Mouse (Mus musculus) kidney, postnatal 14 days (tissue): ENCODE measurements at regions not wholly inside any gene's neighbourhood (a gene's known extent, or its start where the extent isn't known, plus 50 kb on each side); places are given as distances from the start of the nearest gene placed in this dataset.
A peak's percentile ranks its signal among the peaks of the same experiment; 100 is the strongest.

Experiments
- DNase-seq: peaks from one replicate; pipeline ENCODE4 v3.0.0; 2022; ENCODE audit warnings: mixed read lengths

DNA sequence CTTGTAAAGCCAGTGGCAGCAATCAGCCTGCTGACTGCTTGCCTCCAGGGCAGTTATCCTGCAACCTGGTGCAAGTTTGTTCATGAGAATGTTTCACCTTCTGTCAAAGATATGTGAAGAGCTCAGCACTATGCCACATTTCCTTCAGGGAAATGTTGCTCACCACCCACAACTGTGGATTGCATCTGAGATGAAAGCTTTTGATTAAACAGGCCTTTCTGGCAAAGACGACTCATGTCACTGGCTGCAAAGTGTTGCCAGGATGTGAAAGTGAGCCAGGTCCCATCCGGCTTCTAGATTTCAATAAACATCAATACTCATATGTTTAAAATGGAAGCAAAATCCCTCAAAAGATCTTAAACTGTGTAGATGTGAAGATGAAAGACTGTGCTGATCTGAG, 2121.0 kb downstream of the Gm37988 start:
- no peak for DNase-seq

GRCm38 (mm10) chr1:6931876-6932275, 2124.2 kb downstream of the Gm37988 start:
- no peak for DNase-seq

DNA sequence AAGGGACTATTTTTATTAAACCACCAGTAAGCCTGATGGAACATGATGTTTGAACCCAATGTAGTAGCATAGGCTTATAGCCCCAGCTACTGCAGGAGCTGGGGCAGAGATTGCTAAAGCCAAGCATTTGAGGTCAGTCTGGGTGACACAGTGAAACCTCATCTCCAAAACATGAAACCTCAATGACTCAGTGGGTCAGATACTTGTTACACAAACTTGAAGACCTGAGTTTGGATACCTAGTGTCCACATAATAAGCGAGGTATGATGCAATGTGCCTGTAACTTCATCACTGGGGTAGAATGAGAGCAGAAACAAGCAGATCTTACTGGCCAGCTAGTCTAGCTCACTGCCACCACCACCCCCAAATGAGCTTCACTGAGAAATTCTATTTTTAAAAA, 2162.1 kb downstream of the Gm37988 start:
- no peak for DNase-seq

- no peak for DNase-seq
Measured at GRCm38 (mm10) chr1:6973749-6974327, 2166.1 kb downstream of the Gm37988 start.

DNA sequence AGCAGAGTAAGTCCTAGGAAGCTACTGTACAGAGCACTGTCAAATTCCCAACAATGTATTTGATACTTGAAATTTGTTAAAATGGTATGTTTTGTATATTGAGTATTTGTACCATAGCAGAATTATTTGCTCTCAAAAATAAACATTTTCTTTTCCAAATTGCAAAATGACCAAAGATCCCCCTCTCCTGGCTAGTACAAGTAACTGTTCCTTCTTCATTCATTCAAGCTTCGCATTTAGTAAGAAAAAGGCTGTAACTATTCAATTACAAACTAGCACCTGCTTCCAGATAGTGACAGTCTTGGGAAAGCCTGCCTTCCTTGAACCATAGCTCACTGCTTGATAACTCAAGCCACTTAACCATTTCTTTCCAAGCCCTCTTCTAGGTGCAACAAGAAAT, 2171.9 kb downstream of the Gm37988 start:
- DNase-seq, result no peak

DNA sequence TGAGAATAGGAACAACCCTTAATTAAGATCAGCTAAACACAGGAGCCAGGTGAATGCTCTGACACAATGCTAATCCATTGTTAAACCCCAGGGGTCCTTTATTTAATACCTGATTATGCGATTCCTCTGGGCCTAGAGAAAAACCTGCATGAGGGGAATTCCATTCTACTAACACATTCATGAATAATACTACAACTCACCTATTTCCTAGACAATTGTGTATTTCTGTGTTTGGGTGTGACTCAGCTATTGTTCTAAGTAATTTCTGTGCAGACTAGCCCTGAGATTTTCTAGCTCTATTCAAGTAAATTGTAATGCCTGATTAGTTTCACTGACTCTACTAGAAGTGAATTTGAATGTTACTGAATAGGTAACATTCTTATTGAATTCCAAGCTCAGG, 2176.5 kb downstream of the Gm37988 start:
- DNase-seq, result no peak

- no peak for DNase-seq
Measured at GRCm38 (mm10) chr1:6997611-6998010, 2189.9 kb downstream of the Gm37988 start.

GRCm38 (mm10) chr1:7010184-7010583, 2202.5 kb downstream of the Gm37988 start:
- DNase-seq, result peak; percentile 51
